Mouse (Mus musculus) embryonic facial prominence, embryonic 12.5 days (tissue): ENCODE results near the gene Krt73. TPM values are rescaled to one million over a fixed set of nuclear protein-coding genes. Genes with fewer than 3 reads are reported as not detected.

Experiments
- ATAC-seq: fragments of 200-750 bp; cut with Nextera tagmentation; 2 replicates; pipeline ENCODE4 v1.8.0; 2017; ENCODE audit not compliant: insufficient number of reproducible peaks, insufficient read depth, low FRiP score, low TSS enrichment
- H3K27ac ChIP-seq: fragments of 300-500 bp; sonication (generic); 2 replicates; pipeline ENCODE4 v1.5.1; 2016; ENCODE audit warnings: mild to moderate bottlenecking
- H3K27me3 ChIP-seq: fragments of 300-500 bp; sonication (generic); 2 replicates; pipeline ENCODE4 v1.6.1; 2016; ENCODE audit warnings: mild to moderate bottlenecking, moderate library complexity
- H3K36me3 ChIP-seq: fragments of 300-500 bp; sonication (generic); 2 replicates; pipeline ENCODE4 v1.6.1; 2016; ENCODE audit warnings: mild to moderate bottlenecking
- H3K4me1 ChIP-seq: fragments of 300-500 bp; sonication (generic); 2 replicates; pipeline ENCODE4 v1.6.1; 2016
- H3K4me2 ChIP-seq: fragments of 300-500 bp; sonication (generic); replicated peaks from 2 replicates; pipeline ENCODE4 v1.6.1; 2016; ENCODE audit warnings: mild to moderate bottlenecking, moderate library complexity
- H3K4me3 ChIP-seq: fragments of 300-500 bp; sonication (generic); 2 replicates; pipeline ENCODE4 v1.5.1; 2016; ENCODE audit warnings: mild to moderate bottlenecking
- H3K9ac ChIP-seq: fragments of 300-500 bp; sonication (generic); 2 replicates; pipeline ENCODE4 v1.6.1; 2016; ENCODE audit warnings: mild to moderate bottlenecking, moderate library complexity
- H3K9me3 ChIP-seq: fragments of 300-500 bp; sonication (generic); 2 replicates; pipeline ENCODE4 v1.6.1; 2016; ENCODE audit warnings: mild to moderate bottlenecking, moderate library complexity
- WGBS: fragments of 180-500 bp; shearing (Covaris S2); methylation state at CpG from one replicate; pipeline ENCODE4 v1.1.7; 2016; 5-methylcytosine and 5-hydroxymethylcytosine counted together
- polyA plus RNA-seq: library from polyadenylated mRNA; unstranded; fragments of >200 nt; fragmentation: Nextera tagmentation; extraction: Ambion mirVana; gene quantifications from 2 replicates; pipeline ENCODE4 v1.2.1, GENCODE M21; 2016

Krt73 gene
- polyA plus RNA-seq, 1 experiment from 2014 or later: 0.08 TPM

GRCm38 (mm10) chr15:101773420-101773819 is 28.7 kb downstream of the Krt73 start:
- WGBS: 88% methylated on average over 10 of the region's 10 CpGs
- no peak overlapping the region for H3K4me3 ChIP-seq
- 0 out of 2 replicates have a peak, but pooled peaks have one; percentile 8 for ATAC-seq
- no peak overlapping the region for H3K27ac ChIP-seq
- no peaks in the 10 kb centered on the region for H3K9me3 ChIP-seq
- no peaks in the 10 kb centered on the region for H3K27me3 ChIP-seq
- H3K9ac ChIP-seq: no peak overlapping the region
- no peaks in the 10 kb centered on the region for H3K36me3 ChIP-seq
- no peak overlapping the region for H3K4me2 ChIP-seq
- H3K4me1 ChIP-seq: no peaks in the 10 kb centered on the region

GRCm38 (mm10) chr15:101772711-101773081 is 29.4 kb downstream of the Krt73 start:
- H3K9me3 ChIP-seq: no peaks in the 10 kb centered on the region
- H3K4me2 ChIP-seq: no peak overlapping the region
- no peak overlapping the region for H3K4me3 ChIP-seq
- ATAC-seq: 0 out of 2 replicates have a peak, but pooled peaks have one; percentile 36
- no peaks in the 10 kb centered on the region for H3K36me3 ChIP-seq
- WGBS: 6% methylated on average over 5 of the region's 5 CpGs
- no peaks in the 10 kb centered on the region for H3K27me3 ChIP-seq
- no peaks in the 10 kb centered on the region for H3K4me1 ChIP-seq
- H3K27ac ChIP-seq: no peak overlapping the region
- H3K9ac ChIP-seq: no peak overlapping the region

GRCm38 (mm10) chr15:101772080-101772710 is 30.0 kb downstream of the Krt73 start:
- Histone ChIP-seq H3K4me2 (no peak overlapping the region), H3K4me1 (no peaks in the 10 kb centered on the region), H3K36me3 (no peaks in the 10 kb centered on the region), H3K9me3 (no peaks in the 10 kb centered on the region), H3K27ac (0 out of 2 replicates have a peak overlapping the region, but pooled peaks have one; percentile 4), H3K27me3 (no peaks in the 10 kb centered on the region), H3K9ac (no peak overlapping the region), H3K4me3 (no peak overlapping the region)
- 70% methylated on average over 5 of the region's 5 CpGs for WGBS
- no peak for ATAC-seq

GRCm38 (mm10) chr15:101770226-101770625 is 31.9 kb downstream of the Krt73 start:
- no peaks in the 10 kb centered on the region for H3K4me1 ChIP-seq
- WGBS: 51% methylated on average over 8 of the region's 8 CpGs
- H3K27ac ChIP-seq: peak overlapping the region; percentile 51; the same call in 1 of the 2 replicates
- no peak for ATAC-seq
- no peaks in the 10 kb centered on the region for H3K36me3 ChIP-seq
- no peaks in the 10 kb centered on the region for H3K9me3 ChIP-seq
- no peak overlapping the region for H3K9ac ChIP-seq
- H3K27me3 ChIP-seq: no peaks in the 10 kb centered on the region
- no peak overlapping the region for H3K4me3 ChIP-seq
- H3K4me2 ChIP-seq: no peak overlapping the region

Other genes starting within 250 kb of the Krt73 start
- gene Krt90, start 239.4 kb downstream of the Krt73 start, polyA plus RNA-seq: 0.34 and 0.59 TPM in 2 replicates
- gene Krt75, start 228.4 kb downstream of the Krt73 start, polyA plus RNA-seq: 0.36 and 0.64 TPM in 2 replicates
- gene Gm5414, start 174.2 kb downstream of the Krt73 start, polyA plus RNA-seq: not detected in 2 replicates
- not detected in 2 replicates for gene Gm5478, start 155.0 kb downstream of the Krt73 start, polyA plus RNA-seq
- gene Krt6b, start 122.1 kb downstream of the Krt73 start, polyA plus RNA-seq: not detected in 2 replicates
- gene Krt6a, start 108.0 kb downstream of the Krt73 start, polyA plus RNA-seq: 1.4 and 1.6 TPM in 2 replicates
- 73.2 and 80.6 TPM in 2 replicates for gene Krt5, start 89.4 kb downstream of the Krt73 start, polyA plus RNA-seq
- not detected in 2 replicates for gene Krt71, start 59.2 kb downstream of the Krt73 start, polyA plus RNA-seq
- not detected in 2 replicates for gene Krt72, start 15.9 kb downstream of the Krt73 start, polyA plus RNA-seq
- gene Krt2, start 15.8 kb upstream of the Krt73 start, polyA plus RNA-seq: not detected in 2 replicates
- 2.4 and 3.4 TPM in 2 replicates for gene Krt1, start 48.4 kb upstream of the Krt73 start, polyA plus RNA-seq
- 0.08 TPM in 1 of 2 replicates, not detected in the other for gene Krt77, start 67.4 kb upstream of the Krt73 start, polyA plus RNA-seq
- not detected in 2 replicates for gene Krt76, start 90.6 kb upstream of the Krt73 start, polyA plus RNA-seq
- gene Krt4, start 122.4 kb upstream of the Krt73 start, polyA plus RNA-seq: 0.20 and 0.68 TPM in 2 replicates
- 0.28 TPM in 1 of 2 replicates, not detected in the other for gene Krt79, start 138.0 kb upstream of the Krt73 start, polyA plus RNA-seq
- gene Krt78, start 151.9 kb upstream of the Krt73 start, polyA plus RNA-seq: 0.13 TPM in 1 of 2 replicates, not detected in the other
- gene Krt8, start 202.1 kb upstream of the Krt73 start, polyA plus RNA-seq: 45.6 and 56.5 TPM in 2 replicates
- 47.5 and 50.6 TPM in 2 replicates for gene Krt18, start 225.8 kb upstream of the Krt73 start, polyA plus RNA-seq